Mouse (Mus musculus): ENCODE data around the gene H2-Eb1.
"Not testable (repeated sequence)": the region's sequence is repeated elsewhere in the genome, so short reads cannot be mapped to it uniquely, and the experiment has no call there.

H2-Eb1 gene

DNA sequence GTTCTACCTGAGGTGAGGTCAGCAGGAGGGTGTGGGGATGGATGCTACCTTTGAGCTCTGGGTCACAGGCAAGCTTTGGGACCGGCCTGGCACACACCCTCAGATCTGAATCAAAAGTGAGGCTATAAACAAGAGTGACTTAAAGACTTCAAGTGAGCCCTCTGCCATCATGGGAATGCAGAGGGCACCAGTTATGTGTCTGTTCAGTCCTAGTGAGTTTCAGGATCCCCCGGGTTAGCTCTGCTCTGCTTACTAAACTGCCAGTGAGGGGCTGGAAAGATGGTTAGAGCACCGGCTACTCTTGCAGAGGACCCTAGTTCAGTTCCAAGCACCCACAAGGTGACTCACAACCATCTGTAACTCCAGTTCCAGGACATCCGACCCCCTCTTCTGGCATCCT lies 13.1 kb upstream of the H2-Eb1 start:
- DNase-seq, result no peak

DNA sequence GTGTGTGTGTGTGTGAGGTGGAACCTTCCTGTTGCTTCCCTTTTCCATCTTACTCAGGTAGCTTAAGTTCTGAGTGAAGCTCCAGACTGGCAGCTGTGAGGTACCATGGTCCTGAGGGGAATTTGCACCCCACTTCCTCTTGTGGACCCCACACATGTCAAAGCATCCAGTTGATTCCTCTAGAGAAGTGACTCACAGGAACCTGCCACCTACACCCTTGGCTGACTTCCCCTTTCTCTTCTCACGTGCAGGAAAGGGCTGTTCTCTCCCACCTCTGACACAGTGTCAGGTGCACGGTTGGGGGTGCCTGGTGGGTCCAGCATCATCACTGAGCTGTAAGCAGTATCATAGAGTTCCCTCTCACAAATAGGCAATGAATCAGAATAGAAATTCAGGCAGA lies 12.1 kb upstream of the H2-Eb1 start:
- DNase-seq, result no peak

DNA sequence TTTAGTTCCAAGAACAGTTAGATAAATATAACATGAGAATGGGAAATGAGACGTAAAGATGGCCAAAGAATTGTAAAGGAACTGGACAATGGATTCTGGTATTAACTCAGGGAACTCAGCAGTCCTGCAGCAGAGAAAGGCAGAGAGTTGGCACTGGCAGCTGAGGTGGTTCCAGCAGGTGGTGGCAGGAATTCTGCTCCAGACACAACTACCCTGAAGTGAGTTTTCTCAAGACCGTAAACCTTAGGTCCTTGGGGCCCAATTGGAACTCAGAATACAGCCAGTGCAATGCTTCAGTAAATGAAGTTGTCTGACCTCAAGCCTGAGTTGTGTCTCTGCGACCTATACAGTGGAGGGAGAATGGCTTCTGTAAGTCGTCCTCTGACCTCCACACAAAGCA lies 11.4 kb upstream of the H2-Eb1 start:
- no peak for DNase-seq

DNA sequence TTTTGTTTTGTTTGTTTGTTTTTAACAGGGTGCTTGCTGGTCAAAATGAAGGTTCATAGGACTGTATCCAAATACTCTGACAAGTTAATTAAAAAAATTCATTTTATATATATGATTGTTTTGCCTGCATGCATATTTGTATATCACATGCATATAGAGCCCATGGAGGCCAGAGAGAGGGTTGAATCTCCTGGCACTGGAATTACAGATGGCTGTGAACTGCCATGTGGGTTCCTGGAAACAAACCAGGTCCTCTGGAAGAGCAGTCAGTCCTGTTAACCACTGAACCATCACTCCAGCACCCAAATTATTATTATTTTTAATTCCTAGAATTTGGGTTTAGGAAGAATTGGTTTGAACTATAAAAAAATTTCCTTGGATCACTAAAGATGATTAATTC lies 10.4 kb upstream of the H2-Eb1 start:
- no peak for DNase-seq

DNA sequence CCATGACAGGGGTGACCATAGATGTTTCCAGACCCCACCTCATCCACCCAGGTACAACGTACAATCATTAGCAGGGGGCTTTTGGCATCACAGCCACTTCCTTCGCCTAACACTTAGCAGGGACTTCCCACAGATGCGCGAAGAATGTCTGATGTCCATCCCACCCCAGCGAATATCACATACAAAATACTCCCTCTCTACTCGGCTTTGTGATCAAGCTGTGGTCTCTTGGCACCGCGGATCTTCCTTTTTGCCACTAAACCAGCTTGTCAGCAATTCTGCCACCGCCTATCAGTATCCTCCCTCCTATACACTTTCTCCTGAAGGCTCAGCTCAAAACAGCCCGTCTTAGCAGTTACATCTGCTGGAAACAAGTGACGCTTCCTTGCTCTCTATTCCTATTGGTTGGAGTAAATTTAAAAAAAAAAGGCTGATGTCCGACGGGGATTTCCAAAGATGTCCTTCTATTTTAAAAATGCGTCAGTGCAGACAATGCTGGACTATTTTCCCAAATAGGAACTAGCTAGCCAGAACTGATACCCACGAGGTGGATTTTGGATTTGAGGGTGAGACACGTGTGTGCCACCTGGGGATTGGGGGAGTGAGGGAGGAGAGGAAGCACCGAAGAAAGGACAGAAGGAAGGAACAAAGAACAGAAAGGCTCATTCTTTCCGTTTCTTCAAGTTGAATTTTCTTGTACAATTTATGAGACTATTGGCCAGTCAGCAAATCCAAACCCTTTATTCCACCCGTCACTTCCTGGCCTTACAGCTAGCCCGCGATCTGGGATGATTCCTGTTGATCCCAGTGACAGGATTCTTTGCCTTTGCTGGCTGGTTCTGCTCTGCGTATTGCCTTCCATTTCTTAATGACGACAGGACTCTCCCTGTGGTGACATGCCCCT lies 9.5 kb upstream of the H2-Eb1 start:
- peak; percentile 60 to 81 for DNase-seq

DNA sequence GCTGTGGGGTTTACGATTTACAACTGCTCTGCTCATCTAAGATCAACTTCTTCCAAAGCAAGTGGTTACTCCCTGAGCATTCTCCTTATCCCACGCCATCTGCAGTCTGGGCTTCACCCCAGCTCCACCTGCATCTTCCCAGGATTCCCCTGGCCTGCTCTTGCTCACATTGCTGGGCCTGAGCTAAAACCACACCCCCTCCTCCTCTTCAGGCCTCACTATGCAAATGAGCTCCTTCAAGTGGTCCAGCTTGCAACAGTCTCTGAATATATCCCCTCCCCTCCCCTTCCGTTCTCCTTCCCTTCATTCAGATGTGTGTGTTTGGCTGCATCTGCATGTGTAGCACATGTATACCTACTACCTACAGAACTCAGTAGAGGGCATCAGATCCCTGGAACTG lies 6.3 kb upstream of the H2-Eb1 start:
- DNase-seq, result no peak

DNA sequence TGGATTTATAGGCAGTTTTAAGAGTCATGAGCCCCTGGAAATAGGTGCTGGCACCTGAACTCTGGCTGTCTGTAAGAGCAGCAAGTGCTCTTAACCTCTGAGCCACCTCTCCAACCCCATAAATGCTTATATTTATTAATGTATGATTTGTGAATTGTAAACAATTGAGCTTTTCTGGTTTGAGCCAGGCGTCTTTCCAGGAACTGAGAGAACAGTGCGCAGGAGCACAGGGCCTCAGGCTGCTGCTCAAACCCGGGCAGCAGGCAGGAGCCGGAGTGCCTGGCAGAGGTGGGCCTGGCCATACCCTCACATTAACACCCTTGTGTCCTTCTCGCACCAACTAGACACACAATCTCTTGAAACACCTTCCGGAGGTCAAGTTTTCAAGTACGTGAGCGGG lies 5.6 kb upstream of the H2-Eb1 start:
- DNase-seq, result no peak

DNA sequence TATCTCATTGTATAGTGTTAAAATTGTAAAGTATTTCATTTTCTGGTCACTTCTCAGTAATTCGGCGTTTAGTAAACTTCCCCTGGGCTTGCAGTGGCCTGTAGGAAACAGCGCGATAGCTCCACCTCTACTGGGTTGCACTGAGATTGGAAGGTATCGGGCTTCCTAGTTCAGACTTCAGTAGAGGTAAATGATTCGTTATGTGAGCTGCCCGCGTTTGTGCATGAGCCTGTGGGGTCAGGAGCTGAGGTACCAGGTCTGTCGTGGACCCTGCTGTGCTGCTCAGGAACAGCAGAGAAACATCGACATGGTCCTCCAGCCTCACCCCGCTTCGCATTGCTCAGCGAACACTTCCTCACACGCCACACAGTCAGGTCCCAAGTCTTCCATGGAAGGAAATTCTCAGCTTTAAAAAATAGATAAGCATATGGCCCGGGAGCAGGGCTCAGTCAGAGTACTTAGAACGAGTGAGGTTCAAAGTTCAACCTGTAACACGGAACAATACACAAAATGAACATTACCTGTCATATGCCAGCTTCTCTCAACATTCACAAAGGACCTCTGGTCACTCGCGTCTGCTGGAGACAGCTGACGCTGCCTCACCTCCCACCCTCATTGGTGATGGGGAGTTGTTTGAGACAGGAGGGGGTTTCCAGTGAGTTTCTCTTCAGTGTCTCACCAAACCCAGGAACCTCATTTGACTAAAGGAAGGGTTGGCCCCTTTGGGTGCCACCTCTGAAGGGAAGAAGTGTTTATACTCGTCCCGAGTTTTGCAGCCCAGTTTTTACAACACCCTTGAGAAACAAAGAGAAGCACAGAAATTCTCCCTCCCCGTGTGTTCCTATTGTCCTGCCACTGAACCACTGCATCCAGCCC lies 4.7 kb upstream of the H2-Eb1 start:
- no peak for DNase-seq

DNA sequence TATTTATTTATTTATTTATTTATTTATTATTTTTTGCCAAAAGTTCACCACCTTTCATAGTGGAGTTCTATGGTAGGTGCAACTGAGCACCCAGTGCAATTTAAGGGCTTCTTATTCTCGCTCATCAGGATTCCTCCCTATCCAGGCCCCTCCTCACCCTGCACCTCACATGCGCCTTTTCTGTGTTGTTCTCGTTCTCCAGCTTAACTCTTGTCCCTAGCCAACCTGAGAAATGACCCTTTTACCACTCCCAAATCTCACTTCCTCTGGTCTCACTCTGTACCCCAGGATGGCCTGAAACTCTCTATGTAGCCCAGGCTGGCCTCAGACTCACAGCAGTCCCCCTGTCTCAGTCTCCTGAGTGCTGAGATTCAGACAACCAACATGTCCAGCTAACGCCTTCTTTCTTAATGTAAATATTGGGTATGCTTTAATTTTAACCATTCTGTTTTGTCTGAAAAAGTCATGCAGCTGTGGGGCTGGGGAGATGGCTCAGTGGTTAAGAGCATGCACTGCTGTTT lies 3.9 kb upstream of the H2-Eb1 start:
- no peak for DNase-seq

DNA sequence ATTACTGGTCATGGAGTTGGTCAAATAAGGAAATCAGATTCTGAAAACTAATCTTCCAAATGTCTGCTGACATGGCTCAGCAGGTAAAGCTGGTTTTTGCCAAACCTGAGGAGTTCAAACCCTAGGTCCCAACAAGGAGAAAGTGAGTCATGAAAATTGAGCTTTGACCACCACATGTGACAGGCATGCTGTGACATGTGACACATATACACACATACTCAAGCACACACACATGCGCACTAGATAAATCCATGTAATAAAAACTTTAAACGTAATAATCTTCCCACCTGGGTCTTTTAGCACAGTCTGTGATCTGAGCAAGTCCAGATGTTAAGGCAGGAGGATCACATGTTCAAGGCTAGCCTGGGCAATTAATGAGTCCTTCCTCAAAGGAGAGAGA lies 1.9 kb upstream of the H2-Eb1 start:
- no peak for DNase-seq

DNA sequence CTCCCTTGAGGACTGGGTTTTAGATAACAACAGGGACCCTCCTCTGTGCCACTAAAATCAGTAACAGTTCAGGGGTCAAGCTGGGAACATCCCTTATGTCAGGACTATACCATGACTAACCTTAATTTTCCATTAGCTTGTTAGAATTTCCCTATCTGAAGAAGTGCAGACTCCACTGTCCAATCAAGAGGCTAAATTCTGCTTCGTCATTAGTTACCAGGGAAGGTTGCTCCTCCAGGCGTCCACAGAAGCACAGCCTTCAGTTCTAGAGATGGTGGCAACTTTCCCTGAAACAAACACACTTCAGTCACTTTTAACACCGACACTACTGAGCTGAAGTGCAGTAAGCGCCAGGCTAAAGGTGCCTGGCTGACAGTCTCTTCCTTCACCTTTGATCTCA lies 916 bp upstream of the H2-Eb1 start:
- peak; percentile 69 to 72 for DNase-seq

DNA sequence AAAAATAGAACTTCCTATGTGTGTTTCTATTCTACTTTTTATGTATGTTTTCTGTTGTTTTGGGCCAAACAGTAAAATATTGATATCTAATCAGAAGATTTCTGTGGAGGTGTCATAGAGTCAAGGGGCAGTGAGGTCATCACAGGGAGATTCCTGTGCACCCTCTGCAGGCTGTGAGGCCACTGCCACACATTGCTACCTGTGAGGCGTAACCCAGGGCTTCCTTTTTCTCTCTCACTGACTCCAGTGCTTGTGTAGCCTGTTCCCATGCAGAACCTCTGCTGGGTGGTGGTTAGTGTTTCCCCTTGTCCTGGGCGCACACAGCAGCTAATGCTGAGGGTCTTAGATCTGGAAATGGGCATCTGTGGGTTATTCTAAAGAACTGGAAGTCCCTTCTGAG lies 740 bp downstream of the H2-Eb1 start:
- no peak for DNase-seq

DNA sequence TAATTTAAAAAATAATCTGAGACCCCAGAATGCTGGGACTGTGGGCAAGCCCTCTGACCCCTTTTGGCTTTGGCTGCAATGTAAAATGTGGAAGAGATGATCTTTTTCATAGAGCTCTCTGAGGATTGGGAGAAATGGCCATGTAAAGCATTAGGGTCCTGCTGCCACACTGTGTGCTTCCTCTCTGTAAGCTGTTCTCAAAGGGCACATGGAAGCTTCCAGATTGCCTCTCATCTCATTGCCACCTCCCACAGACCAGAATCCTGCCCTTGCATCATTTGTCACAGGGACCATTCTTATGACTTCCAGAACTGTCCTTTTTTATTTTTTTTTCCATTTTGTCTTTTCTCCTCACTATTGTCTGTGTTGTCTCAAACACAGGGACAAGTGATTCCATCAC lies 1.5 kb downstream of the H2-Eb1 start:
- DNase-seq, result no peak

DNA sequence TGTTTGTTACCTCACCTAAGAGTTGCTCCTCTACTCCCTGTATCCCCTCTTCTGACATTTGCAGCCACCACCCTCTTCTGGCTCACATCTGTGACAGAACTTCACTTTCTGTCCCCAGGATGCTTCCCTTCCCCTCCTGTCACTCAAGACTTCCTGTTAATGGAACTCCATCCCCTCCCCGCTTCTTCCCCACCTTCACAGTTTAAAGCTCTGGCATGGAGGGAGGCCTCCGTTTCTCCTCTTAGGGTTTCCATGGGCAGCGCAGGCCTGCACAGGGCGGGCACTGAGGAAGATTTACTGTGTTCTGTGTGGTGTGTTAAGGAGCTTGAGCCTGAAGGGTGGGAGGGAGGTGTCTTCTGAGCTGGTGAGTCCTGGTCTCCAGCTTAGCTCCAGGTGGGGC lies 2.5 kb downstream of the H2-Eb1 start:
- no peak for DNase-seq

DNA sequence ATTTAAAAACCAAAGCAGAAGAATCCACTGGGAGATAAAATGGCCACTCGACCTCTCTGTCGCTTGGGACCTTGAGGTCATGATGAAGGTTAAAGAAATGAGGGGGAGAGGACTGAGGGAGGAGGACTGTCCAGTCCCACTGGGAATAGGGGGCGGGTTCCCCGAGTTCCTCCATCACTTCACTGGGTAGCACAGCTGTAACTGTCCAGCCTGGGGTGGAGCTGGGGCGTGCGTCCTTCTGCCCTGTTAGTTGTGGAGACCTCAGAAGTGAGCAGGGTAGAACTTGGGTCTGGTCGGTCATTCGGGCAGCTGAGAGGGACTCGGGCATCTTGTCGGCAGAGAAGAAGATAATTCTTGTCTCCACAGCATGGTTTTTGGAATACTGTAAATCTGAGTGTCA lies 3.6 kb downstream of the H2-Eb1 start:
- no peak for DNase-seq

DNA sequence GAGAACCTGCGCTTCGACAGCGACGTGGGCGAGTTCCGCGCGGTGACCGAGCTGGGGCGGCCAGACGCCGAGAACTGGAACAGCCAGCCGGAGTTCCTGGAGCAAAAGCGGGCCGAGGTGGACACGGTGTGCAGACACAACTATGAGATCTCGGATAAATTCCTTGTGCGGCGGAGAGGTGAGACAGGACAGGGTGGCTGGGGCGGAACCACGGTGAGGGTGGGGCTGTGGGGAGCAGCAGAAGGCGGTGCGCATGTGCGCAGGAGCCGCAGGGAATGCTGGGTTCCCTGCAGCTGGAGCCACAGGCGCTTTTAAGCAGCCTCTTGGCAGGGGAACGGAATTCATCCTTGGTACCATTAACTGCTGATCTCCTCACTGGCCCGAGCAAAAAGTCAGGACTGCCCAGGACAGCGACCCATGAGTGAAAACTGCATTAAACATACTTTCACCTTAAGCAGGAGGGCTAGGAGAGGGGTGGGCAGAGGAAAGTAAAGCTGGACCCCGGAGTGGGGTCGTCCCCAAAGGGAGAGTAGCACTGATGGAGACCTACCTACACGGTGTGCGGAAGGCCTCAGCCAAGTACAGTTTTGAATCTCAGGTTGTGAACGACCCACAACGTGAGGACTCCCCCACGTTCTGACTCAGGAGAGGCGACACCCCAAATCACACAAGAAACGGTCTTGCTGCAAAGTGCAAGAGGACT lies 4.2 kb downstream of the H2-Eb1 start:
- peak; percentile 70 to 73 for DNase-seq

DNA sequence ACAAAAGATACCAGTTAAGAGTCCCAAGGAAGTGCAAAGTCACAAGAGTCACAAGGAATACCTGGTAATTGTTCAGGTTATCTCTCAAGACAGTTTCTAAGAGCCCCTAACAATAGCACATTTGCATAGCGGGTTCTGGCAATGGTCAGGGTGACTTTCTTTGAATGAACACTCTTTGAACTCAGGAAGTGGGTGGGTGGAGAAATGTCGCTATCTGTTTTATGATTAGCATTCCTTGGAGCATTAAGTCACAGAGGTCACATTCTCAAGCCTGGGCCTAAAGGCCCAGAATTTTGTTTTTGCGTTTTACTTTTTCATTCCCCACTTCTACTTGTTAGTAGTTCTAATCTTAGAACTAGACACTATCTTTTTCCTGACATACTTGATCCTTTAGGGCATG lies 4.9 kb downstream of the H2-Eb1 start:
- not testable (repeated sequence) for DNase-seq

DNA sequence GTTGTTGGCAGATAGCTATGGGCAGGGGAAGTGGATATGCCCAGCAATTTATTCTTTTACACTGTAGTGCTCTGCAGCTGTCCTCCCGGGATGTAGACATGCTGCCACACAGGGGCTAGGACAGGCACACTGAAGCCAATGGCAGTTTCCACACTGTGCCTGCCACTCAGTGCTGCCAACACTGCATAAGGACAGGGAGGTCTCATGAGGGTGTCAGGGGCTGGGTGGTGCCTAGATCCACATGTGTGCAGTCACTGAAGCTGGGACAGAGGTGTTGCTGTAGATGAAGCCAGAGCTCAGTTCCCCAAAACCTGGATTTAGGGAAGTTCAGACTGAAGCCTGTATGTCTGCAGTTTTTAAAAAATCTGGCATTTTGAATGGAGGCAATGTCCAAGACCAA lies 6.5 kb downstream of the H2-Eb1 start:
- no peak for DNase-seq

DNA sequence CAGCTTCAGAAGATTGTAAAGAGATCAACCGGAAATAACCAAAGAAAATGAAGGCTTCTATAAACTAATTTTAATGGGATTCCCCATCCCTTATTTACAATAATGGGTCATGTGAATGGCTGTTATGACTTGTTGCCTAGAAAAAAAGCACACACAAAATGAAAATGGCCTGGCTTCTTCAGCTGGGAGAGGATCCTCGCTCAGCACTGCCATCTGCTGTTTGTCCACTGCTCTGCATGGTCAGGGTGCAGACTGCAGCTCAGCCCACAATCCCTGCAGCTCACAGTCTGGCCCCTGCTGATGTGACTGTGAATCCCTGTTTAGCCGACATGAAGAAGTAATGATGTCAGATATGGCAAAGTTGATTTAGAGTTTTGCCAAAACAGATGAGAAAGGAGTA lies 7.7 kb downstream of the H2-Eb1 start:
- peak; percentile 85 to 90 for DNase-seq

DNA sequence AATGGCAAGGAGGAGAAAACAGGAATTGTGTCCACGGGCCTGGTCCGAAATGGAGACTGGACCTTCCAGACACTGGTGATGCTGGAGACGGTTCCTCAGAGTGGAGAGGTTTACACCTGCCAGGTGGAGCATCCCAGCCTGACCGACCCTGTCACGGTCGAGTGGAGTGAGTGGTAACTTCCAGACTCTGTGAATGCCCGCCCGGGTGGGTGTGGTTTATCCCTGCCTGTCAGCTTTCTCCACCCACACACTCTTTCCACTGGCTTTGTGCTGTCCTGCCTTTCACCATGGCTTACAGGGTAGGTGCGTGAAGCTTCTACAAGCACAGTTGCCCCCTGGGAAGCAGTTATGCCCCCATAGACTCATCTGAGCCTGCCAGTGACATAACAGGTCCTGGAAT lies 8.6 kb downstream of the H2-Eb1 start:
- no peak for DNase-seq

DNA sequence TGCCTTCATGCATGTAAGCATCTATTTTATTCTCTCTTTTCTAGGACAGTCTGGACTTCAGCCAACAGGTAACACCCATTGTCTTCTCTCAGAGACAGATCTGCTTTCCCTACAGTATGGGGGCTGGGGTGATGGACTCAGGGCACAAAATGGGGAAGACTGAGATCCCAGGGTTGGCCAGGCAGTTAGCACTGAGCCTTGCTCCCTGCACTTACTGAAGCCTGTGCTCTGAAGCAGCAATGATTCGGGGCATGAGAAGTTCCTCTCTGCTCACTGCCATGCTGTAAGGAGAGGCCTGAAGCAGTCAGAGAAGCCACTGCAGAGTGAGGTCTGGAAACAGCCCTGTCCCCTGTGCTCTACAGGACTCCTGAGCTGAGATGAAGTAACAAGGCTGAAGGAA lies 9.8 kb downstream of the H2-Eb1 start:
- DNase-seq, result no peak

DNA sequence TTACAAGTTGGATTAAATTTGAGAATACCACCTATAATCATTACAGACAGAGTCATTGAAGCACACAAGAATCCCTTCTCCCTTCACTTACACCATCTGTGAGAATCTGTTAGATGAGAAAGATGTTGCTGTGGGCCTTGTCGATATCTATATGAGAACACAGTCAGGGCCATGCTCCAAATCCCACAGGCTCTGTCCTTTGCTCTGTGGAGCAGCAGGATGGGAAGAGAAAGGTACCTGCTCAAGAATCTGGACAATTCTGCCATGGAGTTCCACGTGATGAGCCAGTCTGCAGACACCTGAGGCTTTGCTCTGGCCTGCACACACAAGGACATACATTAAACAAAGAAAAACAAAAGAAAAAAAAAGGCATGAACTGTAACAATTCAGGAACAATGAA lies 11.0 kb downstream of the H2-Eb1 start:
- no peak for DNase-seq

DNA sequence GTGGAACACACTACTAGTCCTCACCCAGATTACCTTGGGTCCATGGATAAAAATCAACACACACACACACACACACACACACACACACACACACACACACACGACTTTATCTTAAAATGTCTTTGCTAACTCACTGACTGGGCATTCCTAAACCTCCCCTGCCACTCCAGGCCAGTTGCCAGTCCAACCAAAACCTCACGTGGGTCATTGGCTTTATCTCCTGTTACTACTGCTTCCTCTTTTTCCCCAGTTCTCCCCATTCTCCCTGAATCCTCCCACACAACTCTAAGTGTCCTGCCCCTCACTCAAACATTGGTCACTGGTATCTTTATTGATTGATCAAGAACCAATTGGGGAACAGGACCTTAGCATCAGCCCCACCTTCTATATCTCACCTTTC lies 11.6 kb downstream of the H2-Eb1 start:
- no peak for DNase-seq
